Mouse (Mus musculus): ENCODE results near the gene Ptn.

GRCm38 (mm10) chr6:36845288-36845687 is 35.3 kb upstream of the Ptn start:
- no peak for TF ChIP-seq CTCF (IDR thresholded peaks at IDR 0.05; ENCODE audit: low read depth, low read length)
- TF ChIP-seq POLR2A (IDR thresholded peaks at IDR 0.05; ENCODE audit: borderline replicate concordance, low read depth, low read length), result no peak

Data from bone marrow macrophage, adult 2 months (primary cell).